Mouse (Mus musculus): Measurements from ENCODE around the gene Rgs11. TPM values are rescaled to one million over a fixed set of nuclear protein-coding genes. Genes with fewer than 3 reads are reported as not detected.

Gene Rgs11
- polyA plus RNA-seq, 1 experiment from 2014 or later: 11.4 TPM

DNA sequence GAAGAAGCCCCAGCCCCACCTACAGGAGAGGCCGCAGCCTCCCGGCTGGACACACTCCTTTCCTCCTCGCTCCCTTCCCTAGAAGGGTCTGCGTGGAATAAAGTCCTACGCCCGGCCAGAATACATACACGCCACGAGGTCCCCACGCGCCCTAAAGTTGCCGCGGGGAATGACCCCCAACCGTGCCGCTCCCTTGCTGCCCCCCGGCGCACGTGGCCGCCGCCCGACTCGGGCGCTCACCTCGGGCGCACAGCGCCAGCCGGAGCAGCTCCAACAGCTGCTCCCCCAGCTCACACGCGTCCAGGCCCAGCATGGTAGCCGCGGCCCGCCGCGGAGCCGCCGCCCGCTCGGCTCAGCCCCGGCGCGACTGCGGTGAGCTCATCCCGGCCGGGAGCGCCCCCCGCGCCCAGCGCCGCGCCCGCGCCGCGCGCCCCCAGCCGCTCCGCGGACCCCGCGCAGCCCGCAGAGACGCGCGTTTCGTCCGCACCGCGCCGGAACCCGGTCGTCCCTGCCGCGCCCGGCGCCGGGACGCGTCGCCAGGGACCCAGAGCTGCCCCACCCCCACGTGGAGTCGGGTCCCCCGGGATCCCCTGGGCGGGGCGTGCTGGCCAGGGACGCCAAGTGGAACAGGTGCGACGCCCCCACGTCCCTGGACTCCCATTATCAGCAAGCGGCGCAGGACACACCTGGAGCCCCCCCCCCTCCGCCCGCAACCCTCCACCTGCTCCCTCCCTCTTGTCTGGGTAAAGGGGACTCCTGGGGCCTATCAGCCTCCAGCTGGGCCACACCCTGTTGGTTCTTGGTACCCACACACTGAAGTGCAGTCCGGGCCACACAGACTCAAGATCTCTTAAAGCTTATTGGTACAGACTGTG is 1.7 kb upstream of the Rgs11 start:
- Histone ChIP-seq H3K9me3 (no peaks in the 10 kb centered on the region), H3K4me1 (peaks cover 28% of the 10 kb centered on the region), H3K27me3 (peaks cover 59% of the 10 kb centered on the region), H3K27ac (no peak overlapping the region), H3K4me2 (peak overlapping the region; percentile 97), H3K9ac (peak overlapping the region; percentile 76), H3K4me3 (peak overlapping the region; percentile 60), H3K36me3 (peaks cover 20% of the 10 kb centered on the region)
- ATAC-seq (ENCODE audit: insufficient number of reproducible peaks, insufficient read depth, low FRiP score, low TSS enrichment, low read depth): peak; percentile 33; the same call in 1 of the 2 replicates
- 1% methylated on average over 89 of the region's 92 CpGs for WGBS

DNA sequence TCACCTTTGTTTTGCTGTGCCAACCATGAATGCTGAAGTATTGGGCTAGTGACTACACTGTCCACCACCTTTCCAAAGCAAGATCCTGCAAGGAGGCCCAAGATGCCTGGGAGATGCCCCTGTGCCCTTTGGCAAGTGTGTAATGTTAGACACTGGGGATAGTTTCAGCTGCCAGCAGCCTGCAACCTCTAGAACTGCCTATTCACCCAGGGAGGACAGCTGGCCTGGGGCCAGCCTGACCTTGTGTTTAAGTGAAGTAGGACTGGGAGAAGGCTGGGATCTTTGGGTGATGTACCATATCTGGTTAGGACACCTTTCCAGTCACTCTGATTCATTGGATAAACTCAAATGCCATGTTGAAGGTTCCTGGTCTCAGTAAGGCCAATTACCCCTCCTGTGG is 753 bp upstream of the Rgs11 start:
- H3K27me3 ChIP-seq: peaks cover 59% of the 10 kb centered on the region
- no peak for ATAC-seq (ENCODE audit: insufficient number of reproducible peaks, insufficient read depth, low FRiP score, low TSS enrichment, low read depth)
- no peak overlapping the region; the same call in 1 of the 2 replicates for H3K4me2 ChIP-seq
- H3K9ac ChIP-seq: no peak overlapping the region
- peaks cover 12% of the 10 kb centered on the region for H3K36me3 ChIP-seq
- H3K27ac ChIP-seq: no peak overlapping the region
- H3K9me3 ChIP-seq: no peaks in the 10 kb centered on the region
- H3K4me1 ChIP-seq: peaks cover 28% of the 10 kb centered on the region
- no peak overlapping the region for H3K4me3 ChIP-seq

DNA sequence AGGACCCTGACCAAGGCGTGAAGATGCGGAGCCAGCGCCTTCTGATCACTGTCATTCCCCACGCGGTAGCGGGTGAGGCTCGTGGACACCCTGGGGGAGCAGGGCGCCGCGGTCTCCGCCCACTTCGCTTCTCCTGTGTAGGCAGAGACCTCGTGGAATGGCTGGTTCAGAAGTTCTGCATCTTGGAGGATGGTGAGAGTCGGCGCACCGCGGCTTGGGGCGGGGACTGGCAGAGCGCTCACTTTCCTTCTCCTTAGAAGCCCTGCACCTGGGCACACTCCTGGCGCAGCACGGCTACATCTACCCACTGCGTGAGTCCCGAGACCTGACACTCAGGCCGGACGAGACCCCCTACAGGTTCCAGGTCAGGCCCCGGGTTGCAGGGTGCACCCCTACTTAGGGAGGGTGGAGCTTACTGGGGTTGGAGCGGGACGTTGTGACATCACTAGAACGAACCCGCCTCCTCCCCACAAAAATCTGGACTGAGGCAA is 615 bp downstream of the Rgs11 start:
- peaks cover 59% of the 10 kb centered on the region for H3K27me3 ChIP-seq
- peaks cover 28% of the 10 kb centered on the region for H3K4me1 ChIP-seq
- H3K4me3 ChIP-seq: peak overlapping the region; percentile 56
- no peak for ATAC-seq (ENCODE audit: insufficient number of reproducible peaks, insufficient read depth, low FRiP score, low TSS enrichment, low read depth)
- no peaks in the 10 kb centered on the region for H3K36me3 ChIP-seq
- H3K9ac ChIP-seq: peak overlapping the region; percentile 60
- no peaks in the 10 kb centered on the region for H3K9me3 ChIP-seq
- 1% methylated on average over 30 of the region's 30 CpGs for WGBS
- H3K4me2 ChIP-seq: peak overlapping the region; percentile 97
- no peak overlapping the region for H3K27ac ChIP-seq

DNA sequence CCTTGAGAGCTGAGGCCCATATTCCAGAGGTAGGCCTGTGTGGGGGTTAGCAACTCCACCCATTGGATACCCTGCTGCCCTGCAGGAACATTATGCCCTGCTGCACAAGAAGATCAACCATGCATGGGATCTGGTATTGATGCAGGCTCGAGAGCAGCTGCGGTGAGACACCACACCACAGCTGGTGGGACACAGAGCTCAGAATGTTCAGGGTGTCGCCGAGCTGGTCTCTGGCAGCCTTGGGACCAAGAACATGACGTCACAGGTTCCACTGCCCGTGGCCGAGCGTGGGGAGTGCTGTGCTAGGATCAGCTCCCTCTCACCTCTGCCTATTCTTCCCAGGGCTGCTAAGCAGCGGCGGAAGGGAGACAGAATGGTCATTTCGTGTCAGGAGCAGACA is 2.0 kb downstream of the Rgs11 start:
- H3K36me3 ChIP-seq: no peaks in the 10 kb centered on the region
- no peak overlapping the region for H3K9ac ChIP-seq
- WGBS: 36% methylated on average over 11 of the region's 11 CpGs
- H3K9me3 ChIP-seq: no peaks in the 10 kb centered on the region
- H3K27me3 ChIP-seq: peaks cover 48% of the 10 kb centered on the region
- H3K4me3 ChIP-seq: no peak overlapping the region
- peaks cover 28% of the 10 kb centered on the region for H3K4me1 ChIP-seq
- no peak overlapping the region for H3K27ac ChIP-seq
- no peak overlapping the region for H3K4me2 ChIP-seq
- ATAC-seq (ENCODE audit: insufficient number of reproducible peaks, insufficient read depth, low FRiP score, low TSS enrichment, low read depth): no peak

DNA sequence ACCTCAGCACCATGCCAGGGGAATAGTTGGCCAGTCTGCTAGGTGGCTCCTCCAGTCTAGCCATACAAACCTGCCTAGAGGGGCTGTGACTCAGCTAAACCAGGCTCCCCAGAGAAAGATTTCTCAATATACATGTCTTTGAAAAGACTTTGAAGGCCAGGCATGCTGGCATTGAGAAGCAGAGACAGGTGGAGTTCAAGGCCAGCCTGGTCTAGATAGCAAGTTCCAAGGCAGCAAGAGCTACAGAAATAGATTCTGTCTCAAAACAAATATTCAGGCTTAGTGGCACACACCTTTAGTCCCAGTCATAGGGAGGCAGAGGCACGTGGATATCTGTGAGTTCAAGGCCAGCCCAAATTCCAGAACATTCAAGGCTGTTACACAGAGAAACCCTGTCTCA is 3.6 kb downstream of the Rgs11 start:
- Histone ChIP-seq H3K4me2 (no peak overlapping the region), H3K9me3 (no peaks in the 10 kb centered on the region), H3K4me3 (no peak overlapping the region), H3K27me3 (peaks cover 32% of the 10 kb centered on the region), H3K4me1 (peaks cover 17% of the 10 kb centered on the region), H3K36me3 (no peaks in the 10 kb centered on the region), H3K9ac (no peak overlapping the region), H3K27ac (no peak overlapping the region)
- WGBS: 45% methylated on average over 1 of the region's 1 CpGs
- no peak for ATAC-seq (ENCODE audit: insufficient number of reproducible peaks, insufficient read depth, low FRiP score, low TSS enrichment, low read depth)

DNA sequence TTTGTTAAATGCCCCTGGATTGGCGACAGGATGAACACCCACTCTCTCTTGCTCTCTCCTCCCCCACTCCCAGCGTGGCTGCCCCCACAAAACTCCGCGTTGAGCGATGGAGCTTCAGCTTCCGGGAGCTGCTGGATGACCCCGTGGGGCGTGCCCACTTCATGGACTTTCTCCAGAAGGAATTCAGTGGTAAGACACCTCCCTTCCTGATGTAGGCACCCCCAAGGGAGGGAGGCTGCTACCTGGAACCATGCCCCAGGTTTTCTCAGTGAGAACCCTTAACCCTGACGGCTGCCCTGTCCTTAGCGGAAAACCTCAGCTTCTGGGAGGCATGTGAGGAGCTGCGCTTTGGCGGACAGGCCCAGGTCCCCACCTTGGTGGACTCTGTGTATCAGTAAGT is 4.9 kb downstream of the Rgs11 start, which contains the start of gene Arhgdig:
TSS of gene Arhgdig (minus strand) at position 101 of the 400 bp plus-strand sequence.
- ATAC-seq (ENCODE audit: insufficient number of reproducible peaks, insufficient read depth, low FRiP score, low TSS enrichment, low read depth): no peak
- H3K4me2 ChIP-seq: no peak within 1 kb of the TSS
- H3K4me3 ChIP-seq: no peak within 1 kb of the TSS
- WGBS: 87% methylated on average over 12 of the region's 12 CpGs
- H3K27me3 ChIP-seq: peaks cover 19% of the 10 kb centered on the region
- no peaks in the 10 kb centered on the region for H3K9me3 ChIP-seq
- H3K9ac ChIP-seq: no peak within 1 kb of the TSS
- no peak within 1 kb of the TSS for H3K27ac ChIP-seq
- H3K4me1 ChIP-seq: peaks cover 12% of the 10 kb centered on the region
- H3K36me3 ChIP-seq: peaks cover 5% of the 10 kb centered on the region

DNA sequence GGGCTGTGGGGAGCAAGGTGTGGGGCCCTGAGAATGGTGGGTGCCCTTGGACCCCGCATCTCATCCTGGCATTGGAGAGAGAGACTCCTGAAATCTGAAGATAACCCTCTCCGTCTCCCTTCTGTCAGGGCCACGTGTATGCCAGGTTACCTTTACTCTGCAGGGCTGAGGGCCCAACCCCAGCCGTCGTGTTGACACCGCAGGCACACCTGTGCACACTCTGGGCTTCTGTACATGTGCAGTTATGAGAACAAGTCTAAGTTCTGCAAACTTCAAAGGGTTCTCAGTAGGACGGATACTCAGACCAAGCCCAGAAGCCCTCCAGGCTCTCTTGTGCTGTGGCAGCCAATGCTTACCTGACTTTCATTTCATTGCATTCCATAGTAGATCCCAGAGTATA is 9.5 kb downstream of the Rgs11 start:
- Histone ChIP-seq H3K9me3 (no peaks in the 10 kb centered on the region), H3K9ac (no peak overlapping the region), H3K4me2 (no peak overlapping the region), H3K27ac (no peak overlapping the region), H3K4me1 (no peaks in the 10 kb centered on the region), H3K4me3 (no peak overlapping the region), H3K36me3 (peaks cover 43% of the 10 kb centered on the region), H3K27me3 (no peaks in the 10 kb centered on the region)
- WGBS: 88% methylated on average over 7 of the region's 7 CpGs
- no peak for ATAC-seq (ENCODE audit: insufficient number of reproducible peaks, insufficient read depth, low FRiP score, low TSS enrichment, low read depth)

DNA sequence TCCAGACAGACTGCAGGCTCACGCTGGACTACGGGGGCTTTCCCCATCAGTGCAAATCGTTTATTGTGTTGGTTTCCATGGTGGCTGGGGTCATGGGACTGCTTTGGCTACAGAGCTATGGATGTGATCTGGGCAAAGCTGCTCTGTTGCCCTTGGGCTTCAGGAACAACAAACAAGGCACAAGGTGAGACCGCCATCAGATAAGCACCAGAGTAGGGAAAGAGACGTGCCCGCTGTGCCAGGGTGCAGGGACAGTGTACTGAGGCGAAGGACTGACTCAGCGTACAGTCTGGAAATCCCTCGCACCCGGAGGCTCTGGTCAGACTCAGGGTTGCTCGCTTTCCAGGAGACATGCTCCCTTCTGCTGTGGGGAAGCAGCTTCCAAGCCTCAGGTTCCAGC is 9.9 kb downstream of the Rgs11 start:
- Histone ChIP-seq H3K4me3 (no peak overlapping the region), H3K4me2 (no peak overlapping the region), H3K36me3 (peaks cover 47% of the 10 kb centered on the region), H3K27me3 (no peaks in the 10 kb centered on the region), H3K9ac (no peak overlapping the region), H3K9me3 (no peaks in the 10 kb centered on the region), H3K4me1 (no peaks in the 10 kb centered on the region), H3K27ac (no peak overlapping the region)
- ATAC-seq (ENCODE audit: insufficient number of reproducible peaks, insufficient read depth, low FRiP score, low TSS enrichment, low read depth): no peak
- 85% methylated on average over 11 of the region's 11 CpGs for WGBS

DNA sequence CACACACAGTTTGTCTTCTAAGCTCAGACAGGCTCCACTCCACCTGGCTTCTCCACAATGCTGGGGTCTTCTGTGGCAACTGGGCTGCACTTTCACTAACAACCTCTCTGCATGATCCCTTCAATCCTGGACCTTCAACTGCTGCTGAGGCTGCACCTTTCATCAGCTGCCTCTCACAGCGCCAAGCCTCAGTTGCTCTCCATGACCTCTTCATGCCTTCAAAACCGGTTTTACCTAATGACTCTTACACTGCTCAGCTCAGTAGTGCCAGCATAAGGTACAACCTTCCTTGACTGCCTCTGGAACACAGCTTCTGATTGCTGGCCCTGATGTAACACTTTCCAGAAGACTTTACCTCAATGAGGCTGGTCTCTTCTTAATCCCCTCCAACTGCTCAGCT is 18.8 kb downstream of the Rgs11 start:
- WGBS: 79% methylated on average over 2 of the region's 2 CpGs
- H3K4me2 ChIP-seq: no peak overlapping the region

DNA sequence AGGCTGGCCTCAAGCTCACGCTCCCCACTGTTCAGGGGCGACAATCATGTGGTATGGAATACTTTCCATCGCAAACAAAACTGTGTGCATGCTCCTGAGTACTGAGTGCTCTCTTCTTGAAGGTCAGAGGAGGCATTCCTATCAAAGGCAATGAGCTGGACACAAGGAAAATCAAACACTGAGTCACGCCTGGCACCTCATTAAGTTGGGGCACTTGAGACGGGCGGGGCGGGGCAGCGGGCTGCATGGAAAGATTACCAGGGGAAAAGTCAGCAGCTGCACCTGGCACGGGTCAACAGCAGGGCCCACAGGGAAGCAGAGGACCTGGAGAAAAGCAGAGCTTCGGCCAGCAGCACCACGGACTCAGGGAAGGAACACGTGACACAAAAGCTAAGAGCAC is 22.4 kb downstream of the Rgs11 start:
- no peaks in the 10 kb centered on the region for H3K9me3 ChIP-seq
- H3K27me3 ChIP-seq: no peaks in the 10 kb centered on the region
- ATAC-seq (ENCODE audit: insufficient number of reproducible peaks, insufficient read depth, low FRiP score, low TSS enrichment, low read depth): no peak
- no peaks in the 10 kb centered on the region for H3K36me3 ChIP-seq
- no peak overlapping the region for H3K27ac ChIP-seq
- no peak overlapping the region for H3K4me2 ChIP-seq
- H3K9ac ChIP-seq: no peak overlapping the region
- no peak overlapping the region for H3K4me3 ChIP-seq
- no peaks in the 10 kb centered on the region for H3K4me1 ChIP-seq
- WGBS: 88% methylated on average over 12 of the region's 12 CpGs

More for the DNA sequence above, 18.8 kb downstream of the Rgs11 start:
- Histone ChIP-seq H3K4me3 (no peak overlapping the region), H3K9me3 (no peaks in the 10 kb centered on the region), H3K27me3 (no peaks in the 10 kb centered on the region), H3K36me3 (peaks cover 20% of the 10 kb centered on the region), H3K27ac (no peak overlapping the region), H3K9ac (no peak overlapping the region), H3K4me1 (no peaks in the 10 kb centered on the region)
- ATAC-seq (ENCODE audit: insufficient number of reproducible peaks, insufficient read depth, low FRiP score, low TSS enrichment, low read depth): no peak

DNA sequence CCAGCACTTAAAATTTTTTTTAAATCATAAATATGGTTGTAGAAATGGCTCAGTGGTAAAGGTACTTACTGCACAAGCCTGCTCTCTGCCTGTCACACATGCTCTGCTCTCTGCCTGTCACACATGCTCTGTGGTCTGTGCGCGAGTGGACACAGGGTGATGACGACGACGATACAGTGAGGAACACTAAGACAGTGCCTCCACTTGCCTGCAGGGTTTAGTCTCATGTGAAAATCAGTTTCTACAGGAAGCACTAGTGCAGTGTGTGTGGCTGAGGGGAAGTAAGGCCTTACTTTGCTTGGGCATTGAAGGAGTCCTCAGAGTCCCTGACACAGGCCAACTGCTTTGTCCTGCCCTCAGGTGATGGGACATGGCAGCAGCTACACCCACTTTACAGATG is 27.0 kb downstream of the Rgs11 start:
- H3K9me3 ChIP-seq: no peaks in the 10 kb centered on the region
- 94% methylated on average over 5 of the region's 5 CpGs for WGBS
- H3K36me3 ChIP-seq: peaks cover 7% of the 10 kb centered on the region; the same call in 1 of the 2 replicates
- H3K4me1 ChIP-seq: no peaks in the 10 kb centered on the region
- ATAC-seq (ENCODE audit: insufficient number of reproducible peaks, insufficient read depth, low FRiP score, low TSS enrichment, low read depth): no peak
- H3K4me3 ChIP-seq: no peak overlapping the region
- H3K4me2 ChIP-seq: no peak overlapping the region
- no peak overlapping the region for H3K9ac ChIP-seq
- no peak overlapping the region for H3K27ac ChIP-seq
- no peaks in the 10 kb centered on the region for H3K27me3 ChIP-seq

DNA sequence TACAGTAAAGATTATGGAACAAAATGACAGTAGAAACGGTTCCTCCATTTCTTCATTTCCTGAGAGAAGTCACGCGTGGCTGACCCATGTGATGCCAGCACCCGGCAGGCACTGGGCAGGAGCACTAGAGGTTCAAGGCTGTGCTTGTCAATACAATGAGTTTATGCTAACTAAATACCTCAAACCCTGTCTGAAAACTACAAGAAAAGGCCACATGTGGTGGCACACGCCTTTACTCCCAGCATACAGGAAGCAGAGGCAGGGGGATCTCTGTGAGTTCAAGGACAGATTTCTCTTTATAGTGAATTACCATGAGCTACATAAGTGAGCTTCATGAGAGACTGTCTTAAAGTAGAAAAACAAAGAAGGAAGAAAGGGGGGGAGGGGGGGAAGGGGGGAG is 28.4 kb downstream of the Rgs11 start:
- no peak overlapping the region for H3K4me2 ChIP-seq
- H3K9ac ChIP-seq: no peak overlapping the region
- no peak overlapping the region for H3K27ac ChIP-seq
- peaks cover 7% of the 10 kb centered on the region; the same call in 1 of the 2 replicates for H3K36me3 ChIP-seq
- 93% methylated on average over 5 of the region's 5 CpGs for WGBS
- H3K4me3 ChIP-seq: no peak overlapping the region
- H3K9me3 ChIP-seq: no peaks in the 10 kb centered on the region
- H3K27me3 ChIP-seq: no peaks in the 10 kb centered on the region
- H3K4me1 ChIP-seq: 0 out of 2 replicates have a peak, but pooled peaks cover 11% of the 10 kb centered on the region
- no peak for ATAC-seq (ENCODE audit: insufficient number of reproducible peaks, insufficient read depth, low FRiP score, low TSS enrichment, low read depth)

Measured in embryonic facial prominence, embryonic 13.5 days (tissue).